Mouse (Mus musculus) heart, embryonic 14.5 days (tissue): ENCODE measurements at regions not wholly inside any gene's neighbourhood (a gene's known extent, or its start where the extent isn't known, plus 50 kb on each side); places are given as distances from the start of the nearest gene placed in this dataset.

ENCODE experiments used
- ATAC-seq: fragments of 200-750 bp; cut with Nextera tagmentation; 2 replicates; pipeline ENCODE4 v1.8.0; 2017; ENCODE audit warnings: low read depth, moderate TSS enrichment; ENCODE audit not compliant: insufficient number of reproducible peaks, insufficient read depth, low FRiP score
- H3K27ac ChIP-seq, 2 experiments: fragments of 200-500 bp in 1 of 2; fragments of 300-500 bp in 1 of 2; sonication (generic) in 1 of 2; replicated peaks in 1 of 2; 2 replicates each; pipeline ENCODE4 v1.5.1; 2012 to 2014; ENCODE audit warnings: low read depth in 2 of 2, low read length in 2 of 2, control low read depth in 1 of 2, mild to moderate bottlenecking in 1 of 2, mixed read lengths in 1 of 2; ENCODE audit not compliant: control insufficient read depth in 1 of 2, insufficient read depth in 1 of 2
- H3K27me3 ChIP-seq: fragments of 300-500 bp; sonication (generic); 2 replicates; pipeline ENCODE4 v1.6.1; 2014; ENCODE audit warnings: mild to moderate bottlenecking, low read length, control low read depth; ENCODE audit not compliant: control insufficient read depth, insufficient read depth
- H3K36me3 ChIP-seq: fragments of 300-500 bp; sonication (generic); 2 replicates; pipeline ENCODE4 v1.6.1; 2014; ENCODE audit warnings: mild to moderate bottlenecking, control low read depth, low read length, mixed read lengths; ENCODE audit not compliant: control insufficient read depth, insufficient read depth
- H3K4me1 ChIP-seq, 2 experiments: fragments of 200-500 bp in 1 of 2; fragments of 300-500 bp in 1 of 2; sonication (generic) in 1 of 2; 2 replicates each; pipeline ENCODE4 v1.6.1; 2012 to 2014; ENCODE audit warnings: low read length in 2 of 2, control low read depth in 1 of 2, mixed read lengths in 1 of 2; ENCODE audit not compliant: control insufficient read depth in 2 of 2, insufficient read depth in 2 of 2
- H3K4me2 ChIP-seq: fragments of 300-500 bp; sonication (generic); 2 replicates; pipeline ENCODE4 v1.6.1; 2014; ENCODE audit warnings: mild to moderate bottlenecking, low read length
- H3K4me3 ChIP-seq, 2 experiments: fragments of 200-500 bp in 1 of 2; fragments of 300-500 bp in 1 of 2; sonication (generic) in 1 of 2; 2 replicates each; pipeline ENCODE4 v1.5.1; 2012 to 2014; ENCODE audit warnings: low read length in 2 of 2, mild to moderate bottlenecking in 2 of 2, control low read depth in 1 of 2, low read depth in 1 of 2, moderate library complexity in 1 of 2; ENCODE audit not compliant: control insufficient read depth in 1 of 2, insufficient read depth in 1 of 2
- H3K9ac ChIP-seq: fragments of 300-500 bp; sonication (generic); 2 replicates; pipeline ENCODE4 v1.6.1; 2014; ENCODE audit warnings: mild to moderate bottlenecking, low read length
- H3K9me3 ChIP-seq: fragments of 300-500 bp; sonication (generic); 2 replicates; pipeline ENCODE4 v1.6.1; 2016; ENCODE audit warnings: low read length, control low read depth; ENCODE audit not compliant: control insufficient read depth
- WGBS: fragments of 180-500 bp; shearing (Covaris S2); extraction: QIAGEN DNeasy Blood & Tissue Kit; methylation state at CpG from one replicate; pipeline ENCODE4 v1.1.7; 2014; 5-methylcytosine and 5-hydroxymethylcytosine counted together

DNA sequence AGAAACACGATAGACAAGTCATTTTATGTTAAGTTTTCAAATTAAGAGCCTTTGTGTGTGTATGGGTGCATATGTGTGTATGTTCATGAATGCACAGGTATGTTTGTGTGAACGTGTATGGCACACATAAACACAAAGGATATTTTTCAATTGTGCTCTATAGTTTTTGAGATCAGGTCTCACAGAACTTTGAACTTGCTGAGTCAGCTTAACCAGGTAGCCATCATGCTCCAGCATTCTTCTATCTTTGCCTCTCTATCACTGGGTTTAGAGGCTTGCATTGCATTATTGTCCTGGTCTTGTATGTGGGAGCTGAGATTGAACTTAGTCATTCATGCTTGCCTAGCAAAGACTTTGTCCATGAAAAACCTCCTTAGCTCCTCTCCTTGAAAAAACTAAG is 198.8 kb downstream of the Tfap2b start:
- 50% methylated on average over 2 of the region's 2 CpGs for WGBS
- H3K27ac ChIP-seq, result no peak overlapping the region
- no peaks in the 10 kb centered on the region for H3K4me1 ChIP-seq
- no peaks in the 10 kb centered on the region for H3K27me3 ChIP-seq
- no peak overlapping the region for H3K9ac ChIP-seq
- no peak for ATAC-seq
- H3K4me3 ChIP-seq, result no peak overlapping the region
- H3K9me3 ChIP-seq, result no peaks in the 10 kb centered on the region
- no peak overlapping the region for H3K4me2 ChIP-seq
- H3K36me3 ChIP-seq, result no peaks in the 10 kb centered on the region

DNA sequence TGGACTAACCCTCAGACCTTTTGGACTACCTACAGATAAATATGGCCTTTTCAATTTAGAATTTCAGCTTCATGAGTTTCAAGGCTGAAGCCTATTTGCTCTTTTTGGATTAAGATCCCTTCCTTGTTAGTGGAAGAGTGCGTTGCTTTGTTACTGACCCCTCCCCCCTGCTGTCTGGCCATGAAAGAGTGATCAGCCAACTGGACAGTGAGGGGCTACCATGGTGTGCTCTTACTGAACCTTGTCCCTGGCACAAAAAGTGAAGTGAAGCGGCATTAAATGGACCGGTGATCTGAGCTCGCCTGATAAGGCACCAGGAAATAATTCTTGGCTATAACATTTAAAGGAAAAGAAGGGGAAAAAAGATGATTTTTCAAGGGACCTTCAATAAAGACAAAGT is 203.6 kb downstream of the Tfap2b start:
- ATAC-seq, result no peak
- H3K36me3 ChIP-seq, result no peaks in the 10 kb centered on the region
- WGBS, result 80% methylated on average over 4 of the region's 4 CpGs

DNA sequence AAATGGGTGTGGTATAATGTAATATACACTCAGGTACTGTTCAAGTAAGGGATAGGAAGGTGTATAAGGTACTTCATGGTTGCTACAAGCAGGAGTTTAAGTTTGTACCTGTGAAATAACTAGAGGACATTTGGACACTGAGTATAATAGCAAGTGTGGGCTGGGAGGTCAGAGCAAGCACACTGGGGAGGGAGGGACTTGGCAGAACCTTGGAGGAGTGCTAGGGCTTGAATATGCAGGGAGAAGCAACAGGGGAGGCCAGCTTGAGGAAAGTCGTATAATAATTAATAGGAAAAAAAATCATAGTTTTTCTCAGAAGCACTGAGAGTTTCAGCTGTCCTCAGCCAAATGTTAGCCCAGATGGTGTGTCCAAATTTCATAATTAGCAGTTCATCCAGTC is 212.4 kb downstream of the Tfap2b start:
- Histone ChIP-seq H3K27me3 (no peaks in the 10 kb centered on the region), H3K4me1 (no peaks in the 10 kb centered on the region), H3K36me3 (no peaks in the 10 kb centered on the region), H3K9me3 (no peaks in the 10 kb centered on the region), H3K4me3 (no peak overlapping the region), H3K9ac (no peak overlapping the region), H3K4me2 (no peak overlapping the region), H3K27ac (no peak overlapping the region)
- no peak for ATAC-seq
- 53% methylated on average over 1 of the region's 1 CpGs for whole genome bisulfite sequencing

More for the DNA sequence above, 203.6 kb downstream of the Tfap2b start:
- Histone ChIP-seq H3K9ac (no peak overlapping the region), H3K4me2 (no peak overlapping the region), H3K4me3 (no peak overlapping the region), H3K4me1 (no peaks in the 10 kb centered on the region), H3K9me3 (no peaks in the 10 kb centered on the region), H3K27me3 (no peaks in the 10 kb centered on the region), H3K27ac (no peak overlapping the region)

DNA sequence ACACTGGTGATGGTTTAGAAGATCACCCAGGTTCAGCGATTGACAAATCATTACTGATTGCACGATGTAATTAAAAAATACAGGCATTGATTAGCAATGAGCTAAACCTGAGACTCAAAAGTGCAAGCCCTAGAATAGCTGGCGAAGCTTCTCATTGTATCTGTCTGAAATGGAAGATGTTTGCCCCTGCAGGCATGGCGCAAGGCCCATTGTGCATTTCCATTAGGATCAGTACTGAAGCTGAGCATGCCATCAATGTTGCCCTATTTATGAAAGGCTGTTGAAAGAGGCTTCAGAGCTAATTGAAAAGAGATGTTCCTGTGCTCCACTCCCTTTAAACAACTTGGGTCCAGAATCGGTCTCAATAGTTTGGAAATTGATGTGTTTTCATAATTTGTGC is 242.1 kb downstream of the Tfap2b start:
- H3K9me3 ChIP-seq, result no peaks in the 10 kb centered on the region
- H3K4me1 ChIP-seq, result no peaks in the 10 kb centered on the region
- no peak overlapping the region for H3K9ac ChIP-seq
- H3K4me2 ChIP-seq, result no peak overlapping the region
- no peak overlapping the region for H3K27ac ChIP-seq
- ATAC-seq, result no peak
- H3K4me3 ChIP-seq, result no peak overlapping the region
- no peaks in the 10 kb centered on the region for H3K27me3 ChIP-seq
- WGBS, result 83% methylated on average over 5 of the region's 5 CpGs
- H3K36me3 ChIP-seq, result no peaks in the 10 kb centered on the region

DNA sequence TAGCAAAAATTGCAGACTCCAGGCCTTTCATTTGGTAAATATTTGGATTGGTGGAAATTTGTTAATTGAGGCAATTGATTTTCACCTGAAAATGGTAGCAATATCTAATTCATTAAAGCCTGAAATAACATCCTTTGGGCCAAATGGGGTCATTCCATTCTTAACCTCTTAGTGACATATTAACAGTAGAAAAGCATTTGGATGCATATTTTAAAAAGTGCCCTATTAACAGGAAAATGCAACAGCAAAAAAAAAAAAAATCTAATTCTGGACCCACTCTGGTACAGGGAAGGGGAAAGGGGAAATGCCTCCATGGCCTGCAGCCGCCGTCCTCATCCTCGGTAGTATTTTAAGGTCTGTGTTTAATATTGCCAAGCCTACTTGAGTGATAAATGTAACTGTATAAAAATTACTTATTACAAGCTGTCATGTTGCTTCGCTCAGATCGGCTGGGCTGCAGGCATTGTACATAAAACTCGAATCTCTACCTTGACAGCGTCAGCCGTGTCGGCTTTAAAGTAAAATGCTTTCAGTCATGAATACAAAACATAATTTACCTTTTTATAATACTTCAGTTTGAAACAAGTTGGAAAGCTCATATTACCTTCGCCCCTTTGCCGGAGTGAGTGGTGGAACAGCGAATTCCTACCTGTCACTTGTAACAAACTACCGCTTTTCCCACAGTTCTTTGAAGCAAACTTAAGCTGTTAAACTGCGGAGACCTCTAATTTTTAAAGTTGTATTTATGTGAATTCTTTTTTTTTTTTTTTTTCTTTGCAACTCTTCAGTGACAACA is 250.1 kb downstream of the Tfap2b start:
- ATAC-seq, result no peak
- Histone ChIP-seq H3K4me2 (no peak overlapping the region), H3K9ac (no peak overlapping the region), H3K4me3 (no peak overlapping the region), H3K9me3 (no peaks in the 10 kb centered on the region), H3K4me1 (no peaks in the 10 kb centered on the region), H3K27ac (no peak overlapping the region), H3K36me3 (no peaks in the 10 kb centered on the region), H3K27me3 (no peaks in the 10 kb centered on the region)
- WGBS, result 87% methylated on average over 14 of the region's 14 CpGs

DNA sequence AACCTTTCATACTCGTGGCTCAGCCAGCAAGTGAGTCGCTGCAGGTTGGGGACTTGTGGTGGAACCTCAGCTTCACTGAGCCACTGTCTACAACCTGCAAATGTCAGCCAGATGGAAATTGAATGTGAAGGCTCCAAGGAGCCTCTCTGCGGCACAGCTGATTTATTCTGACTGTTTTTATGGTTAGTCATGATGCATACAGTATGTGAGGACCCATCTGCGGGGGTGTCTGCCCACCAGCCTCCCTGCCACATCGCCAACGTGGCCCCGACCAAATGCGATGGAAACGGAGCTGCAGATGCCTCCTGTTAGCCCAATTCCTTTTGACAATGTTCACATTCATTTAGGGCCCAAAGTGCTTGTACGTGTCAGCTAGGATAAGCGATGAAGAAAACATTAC is 251.2 kb downstream of the Tfap2b start:
- Histone ChIP-seq H3K9ac (no peak overlapping the region), H3K4me1 (no peaks in the 10 kb centered on the region), H3K27ac (no peak overlapping the region), H3K27me3 (no peaks in the 10 kb centered on the region), H3K9me3 (no peaks in the 10 kb centered on the region), H3K4me2 (no peak overlapping the region), H3K36me3 (no peaks in the 10 kb centered on the region), H3K4me3 (no peak overlapping the region)
- no peak for ATAC-seq
- WGBS, result 77% methylated on average over 11 of the region's 11 CpGs

DNA sequence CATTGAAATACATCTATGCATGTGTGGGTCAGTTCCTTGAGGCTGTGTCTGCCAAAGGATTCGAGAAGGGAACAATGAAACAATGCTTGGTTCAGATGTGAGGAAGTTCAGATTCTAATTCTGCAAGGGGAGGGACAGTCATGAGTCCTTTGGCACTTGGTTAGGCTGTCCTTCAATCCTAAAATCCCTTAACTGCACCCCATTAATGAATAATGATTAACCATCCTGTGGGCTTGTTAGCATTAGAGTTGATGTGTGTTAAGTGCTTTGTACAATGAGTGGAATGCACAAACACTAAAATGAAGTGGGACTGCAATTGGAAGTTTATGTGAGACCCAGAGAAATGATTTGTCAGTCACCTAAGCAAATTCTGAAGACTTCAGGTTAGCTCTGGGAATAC is 264.8 kb downstream of the Tfap2b start:
- Histone ChIP-seq H3K36me3 (no peaks in the 10 kb centered on the region), H3K27ac (no peak overlapping the region), H3K4me1 (no peaks in the 10 kb centered on the region), H3K27me3 (no peaks in the 10 kb centered on the region), H3K4me3 (no peak overlapping the region), H3K4me2 (no peak overlapping the region), H3K9ac (no peak overlapping the region), H3K9me3 (no peaks in the 10 kb centered on the region)
- no peak for ATAC-seq
- WGBS, result 39% methylated on average over 1 of the region's 1 CpGs
